Mouse (Mus musculus) T-helper 17 cell (primary cell): Measurements from ENCODE around the gene Mrps33.

Experiments
- in situ Hi-C, 2 experiments: fragments of 300-600 bp; cut with MboI, MseI; formaldehyde crosslinking; loops; 1 replicate in 1 of 2; 2 replicates in 1 of 2; pipeline ENCODE4 v1.15.1; 2025; ENCODE audit warnings: high pct_unique_total_duplicates in 2 of 2

The Mrps33 gene

DNA sequence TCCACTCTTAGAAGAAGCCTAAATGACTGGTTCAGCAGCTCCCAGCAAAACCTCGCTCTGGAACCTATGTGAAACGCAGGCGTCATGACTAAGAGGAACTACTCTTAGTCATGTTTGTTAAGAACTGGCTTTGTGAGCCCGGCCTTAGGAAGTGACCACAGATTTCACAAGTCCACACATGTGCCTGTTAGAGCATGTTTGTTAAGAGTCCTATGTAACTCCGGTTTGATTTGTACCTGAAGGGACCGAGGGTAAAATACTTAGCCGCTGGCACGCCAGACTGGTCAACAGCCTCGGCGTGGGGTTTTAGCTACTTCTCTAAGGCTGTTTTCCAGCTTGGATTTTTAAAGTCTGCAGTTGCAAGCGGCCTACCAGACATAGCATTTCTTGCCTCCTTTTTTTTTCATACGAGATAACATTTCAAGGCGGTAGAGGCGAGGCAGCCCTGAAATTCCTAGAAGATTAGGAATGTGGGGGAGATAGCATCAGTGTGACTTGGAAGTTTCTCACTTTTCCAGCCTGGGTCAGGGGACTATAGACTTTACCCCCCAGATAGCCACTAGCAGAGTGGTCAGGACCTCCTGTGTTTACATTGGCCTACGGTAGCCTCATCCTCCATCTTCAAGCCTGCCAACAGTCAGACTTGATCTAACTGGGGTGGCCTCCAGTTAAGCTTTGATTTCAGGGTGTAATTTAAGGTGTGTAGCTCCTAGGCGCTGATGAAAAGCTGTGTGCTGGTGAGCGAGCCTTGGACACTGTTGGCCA is 28.8 kb downstream of the Mrps33 start:
- in situ Hi-C loops, result loop anchor here (5.0 to 25.0 kb wide), 4 partner anchors 90 to 1520 kb away; partner anchors contain the start of gene D630045J12Rik (in 1 of the 2)

DNA sequence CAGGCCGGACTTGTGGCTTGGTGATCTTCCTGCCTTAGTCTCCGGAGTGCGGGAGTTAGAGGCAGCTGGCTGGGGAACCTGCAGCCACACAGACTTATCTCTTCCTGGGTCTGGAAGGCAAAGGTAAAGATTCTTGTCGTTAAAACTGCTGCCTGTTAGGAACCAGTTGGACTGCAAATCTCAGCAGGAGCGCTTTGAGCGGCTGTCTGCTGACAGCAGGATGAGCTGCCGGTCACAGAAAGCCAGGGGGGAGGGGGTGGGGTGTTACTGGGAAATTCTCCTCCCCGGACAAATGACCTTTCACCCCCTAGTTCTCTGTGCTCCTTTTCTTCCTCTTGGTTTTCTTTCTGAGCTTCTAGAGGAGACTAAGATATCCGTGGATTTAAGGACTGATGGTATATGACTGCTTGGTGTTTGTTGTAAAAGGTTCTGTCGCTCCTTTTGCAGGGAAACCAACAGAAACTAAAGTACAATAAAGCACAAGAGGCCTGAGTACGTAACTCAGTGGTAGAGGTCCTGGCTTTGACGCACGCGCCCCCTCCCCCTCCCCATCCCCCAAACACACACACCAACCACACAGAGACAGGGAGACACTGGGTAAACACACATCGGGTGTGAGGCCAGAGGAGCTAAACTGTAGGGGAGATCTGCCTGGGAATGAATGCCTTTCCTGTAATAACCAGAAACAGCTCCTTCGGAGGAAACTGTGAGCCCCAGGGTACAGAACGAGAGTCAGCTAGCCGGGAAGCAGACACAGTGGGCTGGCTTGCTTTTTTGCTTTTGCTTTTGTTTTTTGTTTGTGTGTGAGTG is 29.7 kb downstream of the Mrps33 start:
- in situ Hi-C loops, result loop anchor here (5.0 to 25.0 kb wide), 4 partner anchors 89 to 1519 kb away; partner anchors contain the start of gene D630045J12Rik (in 1 of the 2)

DNA sequence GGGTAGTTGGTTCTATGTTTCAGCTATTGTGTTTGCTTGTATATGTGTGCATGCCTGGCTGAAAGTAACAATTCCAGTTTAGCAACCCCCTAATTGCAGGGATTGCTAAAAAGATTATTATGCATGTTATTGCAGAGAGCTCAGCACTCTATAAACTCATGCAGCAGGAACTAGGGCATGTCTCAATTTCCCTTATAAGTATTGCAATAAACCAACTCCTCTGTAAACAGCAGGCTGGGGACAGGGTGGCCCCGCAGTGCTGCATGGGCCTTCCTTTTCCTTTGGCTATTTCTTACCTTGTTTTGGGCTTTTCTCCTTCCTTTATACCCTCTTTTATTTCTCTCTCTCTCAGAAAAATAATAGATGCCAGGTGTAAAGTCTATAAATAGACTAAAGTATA is 32.3 kb downstream of the Mrps33 start:
- in situ Hi-C loops, result loop anchor here (5.0 to 25.0 kb wide), 3 partner anchors 46 to 1516 kb away; partner anchors contain the start of gene D630045J12Rik (in 1 of the 2)

DNA sequence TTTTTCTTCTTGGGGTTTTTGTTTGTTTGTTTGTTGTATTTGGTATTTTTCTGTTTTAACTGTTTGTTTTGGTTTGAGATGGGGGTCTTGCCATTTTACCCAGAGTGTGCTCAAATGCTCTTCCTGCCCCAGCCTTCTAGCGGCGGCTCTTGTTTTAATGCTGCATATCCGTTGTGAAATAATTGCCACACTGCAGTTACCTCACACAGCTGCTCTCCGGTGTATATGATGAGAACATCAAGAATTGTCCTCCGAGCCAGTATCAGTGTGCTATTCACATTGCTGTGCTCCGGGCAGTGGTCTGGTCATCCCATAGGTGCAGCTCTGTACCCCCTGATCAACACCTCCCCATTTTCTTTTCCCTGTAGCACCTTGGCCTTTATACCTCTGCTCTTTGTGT is 34.5 kb downstream of the Mrps33 start:
- in situ Hi-C loops, result loop anchor here (5.0 to 25.0 kb wide), 3 partner anchors 44 to 1514 kb away; partner anchors contain the start of gene D630045J12Rik (in 1 of the 2)

DNA sequence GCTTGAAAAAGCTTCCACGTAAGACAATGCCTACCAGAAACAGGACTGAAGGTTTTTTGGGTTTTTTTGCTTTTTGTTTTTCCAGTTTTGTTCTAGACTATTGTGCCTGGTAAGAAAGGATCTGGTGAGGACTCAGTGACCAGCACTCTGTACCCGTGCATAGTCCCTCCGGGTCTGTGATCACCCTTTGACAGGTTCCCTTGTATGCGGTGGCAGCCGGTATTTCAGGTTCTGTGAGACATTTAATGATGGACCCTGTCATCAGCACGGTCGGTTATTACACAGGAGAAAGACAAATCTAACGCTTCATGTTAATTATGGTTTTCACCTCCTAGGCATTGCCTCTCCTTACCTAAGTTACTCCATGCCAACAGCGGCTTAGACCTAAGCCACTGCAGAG is 35.8 kb downstream of the Mrps33 start:
- in situ Hi-C loops, result loop anchor here (5.0 to 25.0 kb wide), 3 partner anchors 43 to 1513 kb away; partner anchors contain the start of gene D630045J12Rik (in 1 of the 2)

DNA sequence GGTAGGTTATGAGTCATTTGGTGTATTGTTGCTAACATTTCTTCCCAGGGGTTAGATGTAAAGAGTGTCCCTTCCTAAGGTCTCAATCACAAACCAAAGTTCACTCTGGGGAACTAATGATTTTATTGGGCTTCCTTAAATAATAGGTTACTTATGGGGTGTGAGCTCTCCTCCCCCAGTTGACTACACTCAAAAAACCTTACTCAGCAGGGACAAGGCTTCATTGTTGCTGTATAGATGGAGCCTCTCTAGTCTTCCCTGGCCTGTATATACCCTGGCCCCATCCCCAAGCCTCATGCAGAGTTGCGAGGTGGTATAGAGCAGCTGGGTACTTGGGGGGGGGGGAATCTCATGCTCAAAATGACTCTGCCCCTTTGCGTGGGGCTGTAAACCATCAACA is 53.6 kb downstream of the Mrps33 start:
- in situ Hi-C loops, result no loop called here
